In the genomic region with DNA sequence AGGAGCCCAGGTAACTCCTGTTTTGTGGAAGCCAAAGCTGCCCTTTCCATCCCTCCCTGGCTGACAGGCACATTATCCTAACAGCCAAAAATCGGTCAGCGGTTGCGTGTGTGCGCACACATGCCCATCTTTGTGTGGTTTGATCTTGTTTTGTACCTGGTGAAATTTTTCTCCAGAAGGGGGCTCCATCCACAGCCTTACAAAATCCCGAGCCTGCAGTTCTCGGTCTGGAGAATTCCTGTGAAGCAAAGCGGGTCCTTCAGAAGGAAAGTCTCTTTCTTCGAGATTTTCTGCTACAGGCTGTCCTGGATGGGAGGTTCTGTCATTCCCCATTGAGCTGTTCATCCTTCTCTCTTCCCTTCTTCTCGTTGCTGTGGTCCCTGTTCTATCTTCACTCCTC, we compare ENCODE assay signal across 7 mouse cellular contexts. TPM values are rescaled to one million over a fixed set of nuclear protein-coding genes. Genes with fewer than 3 reads are reported as not detected.
A peak's percentile ranks its signal among the peaks of the same experiment; 100 is the strongest.
DNase-seq lines count a peak whose midpoint lies in the region; TF ChIP-seq lines count a peak whose summit lies in the region.

No protein-coding gene starts in this region.

- TF ChIP-seq CTCF in layer of hippocampus, adult 2 months (conservative IDR thresholded peaks at IDR 0.05) = peak; percentile 84

- H3K4me3 ChIP-seq in layer of hippocampus, adult 2 months = no peak overlapping the region
- no peak overlapping the region for H3K4me3 ChIP-seq in brown adipose tissue, adult 24 weeks (ENCODE audit: insufficient read depth, low read depth, low read length)

- H3K27ac ChIP-seq in layer of hippocampus, adult 2 months = no peak overlapping the region
- peak overlapping the region; percentile 93 for H3K27ac ChIP-seq in brown adipose tissue, adult 24 weeks (replicated peaks; ENCODE audit: low read depth, low read length)

- H3K4me1 ChIP-seq in brown adipose tissue, adult 24 weeks (ENCODE audit: control insufficient read depth, insufficient read depth, insufficient read length, low read length) = peaks cover 13% of the 10 kb centered on the region

- peak; percentile 38 to 60 for DNase-seq in layer of hippocampus, adult 2 months (ENCODE audit: low spot score in 2 of 2)
- DNase-seq in layer of hippocampus, postnatal 36 days = no peak
- DNase-seq in frontal cortex, postnatal 25 days (ENCODE audit: low spot score in 2 of 2) = peak; percentile 15 to 32
- peak; percentile 37 for DNase-seq in mesoderm, embryonic 11.5 days (ENCODE audit: low read depth, low spot score)
- DNase-seq in c-Kit-positive CD71-positive TER-119-positive erythroid progenitor cells, embryonic 14.5 days (ENCODE audit: low spot score) = no peak
- no peak for DNase-seq in urinary bladder, postnatal 10 days (ENCODE audit: low spot score)

RNA-seq across cellular contexts. Expression of a gene that starts 4.0 kb away (rescaled TPM):
- 10 to 100 TPM; 39.3 to 39.9 TPM for total RNA-seq in layer of hippocampus, adult 2 months (2021)
- 10 to 100 TPM; 37.3 to 41.5 TPM for total RNA-seq in layer of hippocampus, postnatal 36 days (2021)
- polyA plus RNA-seq in brown adipose tissue, adult 24 weeks (2012; ENCODE audit: insufficient read depth, insufficient read length, missing spikeins) = 30.7 and 35.6 TPM in 2 replicates

Comparison
In these comparisons a context has a peak if more than half of its experiments do, and no peak if none do; other contexts are left out.
1. DNase-seq: peak in layer of hippocampus, adult 2 months (2 of 2), frontal cortex, postnatal 25 days (2 of 2) and mesoderm, embryonic 11.5 days (single experiment); none in layer of hippocampus, postnatal 36 days (0 of 2), c-Kit-positive CD71-positive TER-119-positive erythroid progenitor cells, embryonic 14.5 days (single experiment) and urinary bladder, postnatal 10 days (single experiment).